Mouse (Mus musculus) granulocyte monocyte progenitor cell, adult 5-6 weeks (primary cell): ENCODE data around the gene Rab44. TPM values are rescaled to one million over a fixed set of nuclear protein-coding genes. Genes with fewer than 3 reads are reported as not detected.
"Not testable (repeated sequence)": the region's sequence is repeated elsewhere in the genome, so short reads cannot be mapped to it uniquely, and the experiment has no call there.

ENCODE experiments used
- ATAC-seq: replicated peaks from 2 replicates; pipeline ENCODE4 v1.8.0; 2016; ENCODE audit warnings: mild to moderate bottlenecking, moderate TSS enrichment, inconsistent platforms; ENCODE audit not compliant: poor library complexity, severe bottlenecking
- total RNA-seq, 2 experiments: library from RNA; stranded (forward) in 1 of 2; stranded (reverse) in 1 of 2; fragments of 200-712, 200-1000 nt in 1 of 2; fragments of >200 nt in 1 of 2; fragmentation: Nextera tagmentation in 1 of 2; gene quantifications; 2 replicates each; pipeline ENCODE4 v1.2.3; 2014 to 2017

The Rab44 gene
- total RNA-seq (2014; fragmentation: Nextera tagmentation) (318 and 350 TPM in 2 replicates), total RNA-seq (2017) (315 and 369 TPM in 2 replicates)

GRCm38 (mm10) chr17:29113591-29114352 lies at the start of gene Rab44:
TSS of gene Rab44 (plus strand) at chr17:29114145.
- peak; percentile 84 for ATAC-seq

GRCm38 (mm10) chr17:29065245-29065940 lies 48.6 kb upstream of the Rab44 start:
- no peak for ATAC-seq

DNA sequence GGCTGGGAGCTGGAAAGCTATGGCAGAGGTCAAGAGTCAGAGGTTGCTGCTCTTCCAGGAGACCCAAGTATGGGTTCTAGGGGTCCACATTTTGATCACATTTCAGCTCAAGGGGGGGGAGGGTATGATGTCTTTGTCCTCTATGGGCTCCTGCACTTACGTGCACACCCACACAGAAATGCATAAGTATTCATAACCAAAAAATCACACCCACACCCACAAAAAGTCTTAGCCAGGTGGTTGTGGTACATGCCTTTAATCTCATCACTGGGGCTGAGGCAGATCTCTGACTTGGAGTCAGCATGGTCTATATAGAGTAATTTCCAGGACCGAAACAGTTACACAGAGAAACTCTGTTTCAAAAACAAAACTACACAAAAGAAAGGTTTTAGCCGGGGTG lies 48.0 kb upstream of the Rab44 start:
- no peak for ATAC-seq

GRCm38 (mm10) chr17:29067416-29067815 lies 46.5 kb upstream of the Rab44 start:
- not testable (repeated sequence) for ATAC-seq

DNA sequence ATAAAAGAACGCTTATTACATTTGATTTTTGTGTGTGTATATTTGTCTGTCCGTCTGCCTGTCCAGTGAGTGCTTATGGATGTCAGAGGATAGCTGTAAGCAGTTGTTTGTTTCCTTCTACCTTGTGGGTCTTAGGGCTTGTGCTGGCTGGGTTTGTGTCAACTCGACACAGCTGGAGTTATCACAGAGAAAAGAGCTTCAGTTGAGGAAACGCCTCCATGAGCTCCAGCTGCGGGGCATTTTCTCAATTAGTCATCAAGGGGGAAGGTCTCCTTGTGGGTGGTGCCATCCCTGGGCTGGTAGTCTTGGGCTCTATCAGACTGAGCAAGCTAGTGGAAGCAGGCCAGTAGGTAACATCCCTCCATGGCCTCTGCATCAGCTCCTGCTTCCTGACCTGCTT lies 46.1 kb upstream of the Rab44 start:
- ATAC-seq, result no peak

DNA sequence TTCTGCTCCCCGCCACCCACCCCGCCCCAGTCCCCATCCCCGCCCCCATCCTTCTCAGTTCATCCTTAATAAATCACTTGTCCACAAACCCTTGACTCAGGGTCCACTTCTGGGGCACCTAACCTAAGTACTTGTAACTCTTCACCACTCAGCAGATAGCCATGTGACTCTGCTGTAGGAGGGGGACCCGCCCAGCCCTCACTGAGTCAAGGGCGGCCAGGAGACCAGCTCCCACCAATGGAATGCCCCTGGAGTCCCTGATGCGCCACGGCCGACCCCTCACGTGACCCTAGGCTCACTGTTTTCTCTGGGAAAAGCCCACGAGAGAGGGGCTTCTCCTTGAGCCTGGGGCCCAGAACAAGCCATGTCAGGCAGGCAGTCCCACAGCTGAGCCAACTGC lies 44.9 kb upstream of the Rab44 start:
- no peak for ATAC-seq

GRCm38 (mm10) chr17:29071820-29072219 lies 42.1 kb upstream of the Rab44 start:
- no peak for ATAC-seq

GRCm38 (mm10) chr17:29072701-29073307 lies 41.1 kb upstream of the Rab44 start:
- ATAC-seq, result no peak

GRCm38 (mm10) chr17:29073313-29073712 lies 40.6 kb upstream of the Rab44 start:
- ATAC-seq, result no peak

DNA sequence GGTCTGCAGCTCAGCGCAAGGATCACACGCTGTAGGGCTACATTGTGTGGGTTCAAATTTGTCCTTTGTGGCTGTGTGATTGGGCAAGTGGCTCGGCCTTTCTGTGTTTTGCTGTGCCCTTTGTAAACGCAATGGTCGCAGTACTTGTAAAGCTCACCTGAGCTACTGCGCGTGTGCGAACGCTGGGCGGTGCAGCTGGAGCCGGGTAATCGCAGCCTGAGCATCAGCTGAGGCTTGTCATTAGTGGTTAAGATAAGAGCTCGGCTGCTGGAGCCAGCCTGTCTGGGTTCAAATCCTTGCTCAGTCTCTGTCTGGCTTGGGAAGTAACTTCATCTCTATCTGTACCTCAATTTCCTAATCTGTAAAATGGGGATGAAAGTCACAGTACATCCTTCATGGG lies 39.9 kb upstream of the Rab44 start:
- ATAC-seq, result no peak

DNA sequence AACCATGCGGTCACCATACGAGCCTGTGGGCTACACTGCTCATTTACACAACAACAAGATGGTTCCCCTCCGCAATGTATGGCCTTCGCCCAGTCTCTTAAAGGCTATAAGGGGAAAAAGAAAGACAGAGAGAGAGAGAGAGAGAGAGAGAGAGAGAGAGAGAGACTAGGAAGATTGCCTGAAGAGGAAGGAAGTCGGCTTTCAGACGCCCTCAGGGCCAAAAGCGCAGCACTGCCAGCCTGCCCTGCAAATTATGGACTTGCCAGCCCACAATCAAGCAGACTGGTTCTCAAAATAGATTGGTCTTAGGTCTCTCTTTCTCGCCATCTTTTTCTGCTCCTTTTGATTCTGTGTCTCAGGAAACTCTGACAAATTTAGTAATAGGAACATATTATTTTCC lies 37.7 kb upstream of the Rab44 start:
- ATAC-seq, result peak; percentile 63

GRCm38 (mm10) chr17:29077786-29078509 lies 36.0 kb upstream of the Rab44 start:
- no peak for ATAC-seq

DNA sequence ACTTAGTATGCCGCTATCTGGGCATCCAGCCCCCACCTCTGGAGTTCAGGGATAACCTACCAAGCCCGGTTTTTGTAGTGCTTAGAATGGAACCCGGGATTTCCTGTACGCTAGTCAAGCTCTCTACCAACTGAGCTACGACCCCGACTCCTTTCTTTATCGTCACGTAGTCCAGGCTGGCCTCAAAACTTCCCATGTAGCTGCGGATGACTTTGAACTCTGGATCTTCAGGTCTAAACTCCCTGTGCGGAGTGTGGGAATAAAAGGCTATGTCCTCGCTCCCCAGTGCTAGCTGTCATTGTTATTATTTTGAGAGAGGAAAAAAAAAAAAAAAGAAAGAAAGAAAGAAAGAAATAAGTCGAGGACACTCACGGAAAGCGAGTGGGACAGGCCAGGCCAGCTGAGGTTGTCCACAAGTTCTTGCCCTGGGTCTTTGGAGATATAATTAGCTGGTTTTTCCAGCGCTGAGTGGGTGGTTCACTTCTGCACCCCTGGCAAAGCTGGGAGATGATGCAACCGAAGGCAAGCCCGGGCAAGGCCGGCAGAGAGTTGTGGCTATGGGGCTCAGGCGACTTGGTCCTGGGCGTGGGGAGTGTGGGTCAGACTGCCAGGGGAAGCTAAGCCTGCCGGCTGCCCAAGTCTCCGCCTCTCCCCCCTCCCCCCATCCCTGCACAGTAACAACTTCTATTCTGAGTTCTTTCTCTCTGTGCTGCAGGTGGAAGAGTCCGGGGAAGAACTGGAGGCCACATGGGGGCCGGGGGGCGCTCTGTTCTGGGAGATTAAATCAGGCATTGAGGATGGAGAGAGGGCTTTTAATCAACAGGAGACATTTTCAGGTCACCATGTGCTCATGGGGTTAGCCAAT lies 35.2 kb upstream of the Rab44 start:
- peak; percentile 79 for ATAC-seq

GRCm38 (mm10) chr17:29080758-29081617 lies 33.0 kb upstream of the Rab44 start:
- peak; percentile 17; the same call in 1 of the 2 replicates for ATAC-seq

DNA sequence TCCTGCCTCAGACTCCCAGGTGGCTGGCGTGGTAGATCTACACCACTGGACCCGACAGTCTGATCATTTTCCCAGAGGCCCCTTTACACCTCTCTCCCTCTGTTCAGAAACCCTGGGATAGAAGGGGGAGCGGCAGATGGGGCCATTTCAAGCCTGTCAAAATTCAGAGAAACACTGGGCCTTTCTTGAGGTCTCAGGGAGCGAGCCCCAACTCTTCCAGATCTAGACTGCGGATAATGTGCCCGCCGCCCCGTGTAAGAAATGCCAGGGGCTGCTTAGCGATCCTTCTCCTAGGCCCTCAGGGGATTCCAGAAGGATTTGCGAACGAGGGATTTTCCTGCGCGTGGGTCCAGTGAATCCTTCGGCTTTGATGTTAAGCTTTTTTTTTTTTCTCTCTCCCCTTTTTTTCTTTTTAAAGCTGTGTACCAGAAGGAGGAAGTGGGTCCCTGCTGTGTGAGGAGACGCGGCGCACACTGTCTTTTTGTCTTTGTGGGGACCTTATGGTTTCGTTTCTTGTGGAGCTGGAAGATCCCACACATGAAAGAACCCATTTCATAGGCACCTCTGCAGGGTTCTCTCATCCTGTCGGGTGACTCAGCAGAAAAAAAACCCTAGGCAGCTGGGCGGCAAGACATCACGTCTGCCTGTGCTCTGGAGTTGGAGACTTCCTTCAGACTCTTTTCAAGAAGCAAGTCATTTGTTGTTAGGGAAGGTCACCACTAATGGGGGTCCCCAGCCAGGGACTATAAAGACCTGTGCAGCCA lies 32.1 kb upstream of the Rab44 start:
- ATAC-seq, result peak; percentile 71

DNA sequence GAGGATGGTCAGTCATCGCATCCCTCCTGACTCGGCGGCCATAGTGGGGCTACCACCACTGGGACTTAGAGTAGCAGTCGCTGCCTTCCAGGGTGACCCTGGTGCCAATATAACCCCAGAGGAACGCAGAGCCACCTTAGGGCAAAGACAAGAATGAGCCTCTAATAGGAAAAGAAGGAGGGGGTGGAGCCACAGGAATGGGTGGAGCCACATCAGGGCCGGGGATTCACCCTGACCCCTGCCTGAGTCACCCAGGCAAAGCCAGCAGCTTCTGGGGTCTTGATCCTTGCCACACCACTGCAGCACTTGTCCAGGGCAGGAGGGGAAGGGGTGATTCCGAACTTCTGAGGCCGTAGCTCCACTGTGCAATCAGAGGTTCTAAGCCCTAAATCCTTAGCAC lies 30.4 kb upstream of the Rab44 start:
- no peak for ATAC-seq

DNA sequence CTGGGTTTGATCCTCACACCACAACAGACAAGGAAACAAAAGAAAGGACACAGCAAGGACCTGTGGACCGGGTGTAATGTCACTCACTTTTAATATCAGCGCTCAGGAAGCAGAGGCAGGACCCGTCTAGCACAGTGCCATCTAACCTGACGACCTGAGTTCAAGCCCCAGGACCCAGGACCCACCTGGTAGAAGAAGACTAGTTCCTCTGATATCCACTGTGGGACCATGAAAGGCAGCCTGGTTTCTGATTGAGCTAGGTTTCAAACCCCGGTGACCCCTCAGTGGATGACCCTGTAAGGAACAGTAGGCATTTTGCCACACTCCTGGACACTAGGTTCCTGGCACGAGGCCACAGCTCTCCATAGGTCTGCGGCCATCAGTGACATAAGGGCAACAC lies 29.3 kb upstream of the Rab44 start:
- no peak for ATAC-seq

GRCm38 (mm10) chr17:29085266-29085665 lies 28.7 kb upstream of the Rab44 start:
- ATAC-seq, result no peak
